Mouse (Mus musculus) intestine, embryonic 15.5 days (tissue): ENCODE results near the gene Gm10271. TPM values are rescaled to one million over a fixed set of nuclear protein-coding genes. Genes with fewer than 3 reads are reported as not detected.

Source experiments
- ATAC-seq: fragments of 200-750 bp; cut with Nextera tagmentation; 2 replicates; pipeline ENCODE4 v1.8.0; 2017; ENCODE audit warnings: moderate TSS enrichment, moderate library complexity
- H3K27ac ChIP-seq: fragments of 300-500 bp; sonication (generic); 2 replicates; pipeline ENCODE4 v1.5.1; 2015; ENCODE audit warnings: mild to moderate bottlenecking, inconsistent platforms
- H3K27me3 ChIP-seq: fragments of 300-500 bp; sonication (generic); replicated peaks from 2 replicates; pipeline ENCODE4 v1.6.1; 2015; ENCODE audit warnings: inconsistent platforms
- H3K36me3 ChIP-seq: fragments of 300-500 bp; sonication (generic); 2 replicates; pipeline ENCODE4 v1.6.1; 2015; ENCODE audit warnings: inconsistent platforms
- H3K4me1 ChIP-seq: fragments of 300-500 bp; sonication (generic); replicated peaks from 2 replicates; pipeline ENCODE4 v1.6.1; 2015; ENCODE audit warnings: inconsistent platforms
- H3K4me2 ChIP-seq: fragments of 300-500 bp; sonication (generic); replicated peaks from 2 replicates; pipeline ENCODE4 v1.6.1; 2015; ENCODE audit warnings: mild to moderate bottlenecking, inconsistent platforms
- H3K4me3 ChIP-seq: fragments of 300-500 bp; sonication (generic); replicated peaks from 2 replicates; pipeline ENCODE4 v1.5.1; 2015; ENCODE audit warnings: inconsistent platforms
- H3K9ac ChIP-seq: fragments of 300-500 bp; sonication (generic); 2 replicates; pipeline ENCODE4 v1.6.1; 2015; ENCODE audit warnings: inconsistent platforms
- H3K9me3 ChIP-seq: fragments of 300-500 bp; sonication (generic); 2 replicates; pipeline ENCODE4 v1.6.1; 2016; ENCODE audit warnings: inconsistent platforms
- WGBS: fragments of 180-500 bp; shearing (Covaris S2); methylation state at CpG from one replicate; pipeline ENCODE4 v1.1.7; 2015; 5-methylcytosine and 5-hydroxymethylcytosine counted together
- polyA plus RNA-seq: library from polyadenylated mRNA; unstranded; fragments of >200 nt; fragmentation: Nextera tagmentation; extraction: Ambion mirVana; gene quantifications from 2 replicates; pipeline ENCODE4 v1.2.1, GENCODE M21; 2015

Gene Gm10271
- polyA plus RNA-seq, 1 experiment from 2014 or later, result not detected

GRCm38 (mm10) chr10:116996236-116996600, 23.8 kb upstream of the Gm10271 start:
- no peaks in the 10 kb centered on the region for H3K9me3 ChIP-seq
- 34% methylated on average over 6 of the region's 6 CpGs for WGBS
- ATAC-seq, result peak; percentile 95
- H3K27me3 ChIP-seq, result no peaks in the 10 kb centered on the region
- 0 out of 2 replicates have a peak overlapping the region, but pooled peaks have one; percentile 11 for H3K4me2 ChIP-seq
- H3K27ac ChIP-seq, result peak overlapping the region; percentile 72
- H3K4me3 ChIP-seq, result no peak overlapping the region
- H3K9ac ChIP-seq, result no peak overlapping the region
- peaks cover 7% of the 10 kb centered on the region for H3K4me1 ChIP-seq
- H3K36me3 ChIP-seq, result no peaks in the 10 kb centered on the region

- Histone ChIP-seq H3K4me1 (peaks cover 7% of the 10 kb centered on the region), H3K4me2 (0 out of 2 replicates have a peak overlapping the region, but pooled peaks have one; percentile 11)
- ATAC-seq, result peak; percentile 81
Measured at GRCm38 (mm10) chr10:116995584-116996235, 23.3 kb upstream of the Gm10271 start.

GRCm38 (mm10) chr10:116995162-116995561, 22.8 kb upstream of the Gm10271 start:
- no peak overlapping the region for H3K9ac ChIP-seq
- no peak for ATAC-seq
- H3K27ac ChIP-seq, result no peak overlapping the region

More at GRCm38 (mm10) chr10:116995584-116996235, 23.3 kb upstream of the Gm10271 start:
- Histone ChIP-seq H3K9ac (no peak overlapping the region), H3K4me3 (no peak overlapping the region), H3K36me3 (no peaks in the 10 kb centered on the region), H3K27me3 (no peaks in the 10 kb centered on the region), H3K27ac (peak overlapping the region; percentile 72), H3K9me3 (no peaks in the 10 kb centered on the region)
- WGBS, result 51% methylated on average over 6 of the region's 6 CpGs

GRCm38 (mm10) chr10:116993971-116994370, 21.6 kb upstream of the Gm10271 start:
- 61% methylated on average over 8 of the region's 8 CpGs for whole genome bisulfite sequencing
- ATAC-seq, result no peak
- Histone ChIP-seq H3K4me3 (no peak overlapping the region), H3K27me3 (no peaks in the 10 kb centered on the region), H3K4me2 (no peak overlapping the region), H3K9me3 (no peaks in the 10 kb centered on the region), H3K27ac (no peak overlapping the region), H3K9ac (no peak overlapping the region), H3K36me3 (no peaks in the 10 kb centered on the region), H3K4me1 (peaks cover 7% of the 10 kb centered on the region)

More at GRCm38 (mm10) chr10:116995162-116995561, 22.8 kb upstream of the Gm10271 start:
- 82% methylated on average over 5 of the region's 5 CpGs for WGBS
- Histone ChIP-seq H3K4me2 (no peak overlapping the region), H3K4me1 (peaks cover 7% of the 10 kb centered on the region), H3K36me3 (no peaks in the 10 kb centered on the region), H3K4me3 (no peak overlapping the region), H3K27me3 (no peaks in the 10 kb centered on the region), H3K9me3 (no peaks in the 10 kb centered on the region)

GRCm38 (mm10) chr10:116986264-116987082, 14.1 kb upstream of the Gm10271 start, which contains the start of gene Best3:
Best3 (plus strand) TSS chr10:116986314.
- H3K27me3 ChIP-seq, result no peaks in the 10 kb centered on the region
- 52% methylated on average over 21 of the region's 21 CpGs for WGBS
- no peak within 1 kb of the TSS for H3K4me3 ChIP-seq
- no peaks in the 10 kb centered on the region for H3K9me3 ChIP-seq
- no peaks in the 10 kb centered on the region for H3K36me3 ChIP-seq
- no peaks in the 10 kb centered on the region for H3K4me1 ChIP-seq
- H3K4me2 ChIP-seq, result no peak within 1 kb of the TSS
- H3K9ac ChIP-seq, result no peak within 1 kb of the TSS
- no peak for ATAC-seq
- H3K27ac ChIP-seq, result no peak within 1 kb of the TSS

GRCm38 (mm10) chr10:116984836-116985235, 12.4 kb upstream of the Gm10271 start:
- no peaks in the 10 kb centered on the region for H3K27me3 ChIP-seq
- H3K9ac ChIP-seq, result no peak overlapping the region
- WGBS, result 64% methylated on average over 12 of the region's 12 CpGs
- H3K9me3 ChIP-seq, result no peaks in the 10 kb centered on the region
- ATAC-seq, result no peak
- no peaks in the 10 kb centered on the region for H3K4me1 ChIP-seq
- H3K4me2 ChIP-seq, result no peak overlapping the region
- H3K4me3 ChIP-seq, result no peak overlapping the region
- H3K27ac ChIP-seq, result no peak overlapping the region
- H3K36me3 ChIP-seq, result no peaks in the 10 kb centered on the region

- H3K9me3 ChIP-seq, result no peaks in the 10 kb centered on the region
- no peak overlapping the region for H3K9ac ChIP-seq
- no peak for ATAC-seq
- H3K4me1 ChIP-seq, result no peaks in the 10 kb centered on the region
- no peak overlapping the region for H3K27ac ChIP-seq
- H3K4me2 ChIP-seq, result no peak overlapping the region
- H3K27me3 ChIP-seq, result no peaks in the 10 kb centered on the region
- no peaks in the 10 kb centered on the region for H3K36me3 ChIP-seq
- H3K4me3 ChIP-seq, result no peak overlapping the region
- 56% methylated on average over 4 of the region's 4 CpGs for WGBS
Measured at GRCm38 (mm10) chr10:116982526-116982925, 10.1 kb upstream of the Gm10271 start.

- 83% methylated on average over 3 of the region's 3 CpGs for WGBS
- Histone ChIP-seq H3K4me2 (no peak overlapping the region), H3K27ac (no peak overlapping the region), H3K36me3 (no peaks in the 10 kb centered on the region), H3K9me3 (no peaks in the 10 kb centered on the region), H3K4me3 (no peak overlapping the region), H3K9ac (no peak overlapping the region), H3K27me3 (no peaks in the 10 kb centered on the region), H3K4me1 (no peaks in the 10 kb centered on the region)
- no peak for ATAC-seq
Measured at GRCm38 (mm10) chr10:116980888-116981287, 8.5 kb upstream of the Gm10271 start.

GRCm38 (mm10) chr10:116980273-116980672, 7.9 kb upstream of the Gm10271 start:
- Histone ChIP-seq H3K9ac (no peak overlapping the region), H3K27ac (no peak overlapping the region), H3K4me3 (no peak overlapping the region), H3K36me3 (no peaks in the 10 kb centered on the region), H3K4me2 (no peak overlapping the region), H3K27me3 (no peaks in the 10 kb centered on the region), H3K4me1 (no peaks in the 10 kb centered on the region), H3K9me3 (no peaks in the 10 kb centered on the region)
- 67% methylated on average over 4 of the region's 4 CpGs for WGBS
- ATAC-seq, result no peak

- Histone ChIP-seq H3K9me3 (no peaks in the 10 kb centered on the region), H3K4me3 (no peak overlapping the region), H3K4me2 (no peak overlapping the region), H3K9ac (no peak overlapping the region), H3K27ac (no peak overlapping the region), H3K27me3 (no peaks in the 10 kb centered on the region), H3K4me1 (no peaks in the 10 kb centered on the region), H3K36me3 (no peaks in the 10 kb centered on the region)
- no peak for ATAC-seq
- 87% methylated on average over 9 of the region's 9 CpGs for WGBS
Measured at GRCm38 (mm10) chr10:116978841-116979240, 6.4 kb upstream of the Gm10271 start.

- Histone ChIP-seq H3K9ac (no peak overlapping the region), H3K4me2 (no peak overlapping the region), H3K27me3 (no peaks in the 10 kb centered on the region), H3K4me3 (no peak overlapping the region), H3K36me3 (no peaks in the 10 kb centered on the region), H3K9me3 (no peaks in the 10 kb centered on the region), H3K27ac (no peak overlapping the region), H3K4me1 (no peaks in the 10 kb centered on the region)
- WGBS, result 73% methylated on average over 2 of the region's 2 CpGs
- no peak for ATAC-seq
Measured at GRCm38 (mm10) chr10:116977858-116978257, 5.4 kb upstream of the Gm10271 start.

GRCm38 (mm10) chr10:116977455-116977854, 5.0 kb upstream of the Gm10271 start:
- Histone ChIP-seq H3K4me1 (no peaks in the 10 kb centered on the region), H3K4me2 (no peak overlapping the region), H3K4me3 (no peak overlapping the region), H3K27me3 (no peaks in the 10 kb centered on the region), H3K36me3 (no peaks in the 10 kb centered on the region), H3K9ac (no peak overlapping the region), H3K27ac (no peak overlapping the region), H3K9me3 (no peaks in the 10 kb centered on the region)
- no peak for ATAC-seq
- WGBS, result 27% methylated on average over 4 of the region's 4 CpGs
